Mouse (Mus musculus) left cerebral cortex, adult 11 months (tissue): ENCODE data around the gene Zgrf1.
A peak's percentile ranks its signal among the peaks of the same experiment; 100 is the strongest.

Source experiments
- DNase-seq: peaks from one replicate; pipeline ENCODE4 v3.0.0; 2022; ENCODE audit warnings: low spot score

Gene Zgrf1

DNA sequence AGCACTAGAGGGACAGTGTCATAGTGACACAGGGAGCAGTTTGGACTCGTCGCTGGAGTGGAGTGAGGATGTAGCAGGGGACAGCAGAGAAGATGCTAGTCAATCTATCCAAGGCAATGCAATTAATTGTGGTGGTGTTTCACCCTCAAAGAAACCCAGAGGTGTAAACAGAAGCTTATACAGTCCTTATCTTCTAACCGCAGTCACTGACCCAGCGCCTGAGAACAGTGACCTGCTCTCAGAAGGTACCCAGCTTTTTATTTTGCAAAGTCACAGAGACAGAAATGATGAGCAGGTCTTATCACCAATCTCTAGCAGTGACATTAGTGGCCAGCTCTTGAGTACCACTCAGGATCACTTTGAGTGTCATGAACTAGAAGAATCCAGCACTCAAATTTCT, 9.7 kb downstream of the Zgrf1 start:
- no peak for DNase-seq

- DNase-seq, result no peak
Measured at GRCm38 (mm10) chr3:127565129-127565528, 11.8 kb downstream of the Zgrf1 start.

GRCm38 (mm10) chr3:127572557-127572956, 19.3 kb downstream of the Zgrf1 start:
- DNase-seq, result peak; percentile 46

DNA sequence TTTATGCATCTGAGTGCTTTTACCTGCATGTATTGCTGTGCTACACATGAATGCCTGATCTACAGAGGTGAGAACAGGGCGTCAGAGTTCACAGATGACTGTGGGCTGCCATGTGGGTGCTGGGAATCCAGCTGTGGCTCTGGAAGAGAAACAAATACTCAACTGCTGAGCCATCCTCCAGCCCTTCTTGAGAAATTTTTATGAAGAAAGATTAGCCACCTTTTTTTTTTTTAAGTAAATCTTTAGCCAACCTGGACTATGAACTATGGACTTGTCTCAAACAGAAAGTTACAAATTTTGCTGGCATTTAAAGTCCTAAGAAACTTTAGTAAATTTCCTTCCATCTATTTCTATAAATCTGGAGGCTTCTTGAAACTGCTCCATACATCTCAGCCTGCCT, 43.8 kb downstream of the Zgrf1 start:
- DNase-seq, result no peak

DNA sequence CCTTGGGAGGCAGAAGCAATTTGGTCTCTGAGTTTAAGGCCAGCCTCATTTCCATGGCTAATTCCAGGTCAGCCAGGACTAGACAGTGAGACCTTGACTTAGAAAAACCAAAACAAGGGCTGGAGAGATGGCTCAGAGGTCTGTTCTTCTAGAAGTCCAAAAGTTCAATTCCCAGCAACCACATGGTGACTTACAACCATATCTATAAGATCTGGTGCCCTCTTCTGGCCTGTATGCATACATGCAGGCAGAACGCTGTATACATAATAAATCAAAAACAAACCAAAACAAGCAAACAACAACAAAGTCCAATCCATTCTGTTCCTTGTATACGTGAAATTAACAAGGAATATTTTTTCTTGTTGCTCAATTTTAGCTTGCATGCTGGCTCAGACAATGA, 54.8 kb downstream of the Zgrf1 start:
- no peak for DNase-seq

- DNase-seq, result no peak
Measured at GRCm38 (mm10) chr3:127625296-127625695, 72.0 kb downstream of the Zgrf1 start.

- DNase-seq, result no peak
Measured at GRCm38 (mm10) chr3:127625701-127626399, 72.6 kb downstream of the Zgrf1 start.

- DNase-seq, result no peak
Measured at GRCm38 (mm10) chr3:127626524-127626923, 73.2 kb downstream of the Zgrf1 start.

DNA sequence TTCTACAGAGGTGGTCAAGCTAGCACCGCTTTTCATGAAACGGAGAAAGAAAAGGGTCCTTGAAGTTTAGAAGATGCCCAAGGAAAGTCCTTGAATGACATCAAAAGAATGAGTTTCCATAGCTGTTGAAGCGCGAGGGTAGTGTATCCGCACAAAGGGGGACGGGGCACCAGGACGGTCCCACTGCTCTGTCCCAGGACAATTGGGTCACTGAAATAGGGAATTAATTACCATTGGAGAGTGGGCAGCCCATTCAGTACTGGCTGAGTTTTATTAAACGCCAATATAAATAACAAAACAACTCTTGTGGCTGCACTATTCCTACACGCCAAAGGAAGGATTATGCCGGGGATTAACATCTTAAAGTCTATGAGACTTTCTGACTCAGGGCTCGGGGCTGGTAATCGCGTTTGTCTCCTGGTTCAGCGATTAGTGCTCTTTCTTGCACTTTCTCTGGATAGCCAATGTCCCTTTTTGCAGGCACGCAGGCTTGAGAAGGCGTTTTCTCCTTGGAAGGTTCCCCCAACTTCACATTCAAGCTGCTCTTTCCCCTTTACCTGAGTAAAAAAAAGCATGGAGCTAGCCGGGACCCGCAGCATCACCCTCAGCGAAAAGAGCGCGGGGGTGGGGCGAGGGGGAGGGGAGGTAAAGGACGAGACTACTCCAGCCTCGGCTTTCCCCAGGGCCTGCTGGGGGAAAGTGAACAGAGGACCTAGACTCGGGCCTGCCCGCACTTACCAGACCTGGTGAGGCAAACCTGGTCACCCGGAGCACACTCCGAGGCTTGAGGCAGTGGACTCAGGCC, 74.1 kb downstream of the Zgrf1 start:
- no peak for DNase-seq

DNA sequence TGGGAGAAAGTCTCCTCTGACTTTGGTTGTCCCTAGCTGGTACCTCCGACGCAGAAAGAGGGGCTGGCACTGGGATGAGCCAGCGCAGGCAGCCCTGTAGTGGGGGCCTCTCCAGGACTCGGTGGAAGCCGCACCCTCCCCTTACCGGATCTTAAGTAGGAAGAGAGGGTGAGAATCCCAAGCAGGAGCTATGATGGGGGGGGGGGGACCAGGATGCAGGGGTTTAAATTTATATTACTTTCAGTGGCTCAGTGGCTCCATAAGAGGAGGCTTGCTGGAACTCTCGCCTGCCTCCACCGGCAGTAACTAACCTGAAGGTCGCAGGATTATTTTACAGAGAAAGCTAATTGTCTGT, 74.6 kb downstream of the Zgrf1 start:
- no peak for DNase-seq

- no peak for DNase-seq
Measured at GRCm38 (mm10) chr3:127628311-127629184, 75.3 kb downstream of the Zgrf1 start.

DNA sequence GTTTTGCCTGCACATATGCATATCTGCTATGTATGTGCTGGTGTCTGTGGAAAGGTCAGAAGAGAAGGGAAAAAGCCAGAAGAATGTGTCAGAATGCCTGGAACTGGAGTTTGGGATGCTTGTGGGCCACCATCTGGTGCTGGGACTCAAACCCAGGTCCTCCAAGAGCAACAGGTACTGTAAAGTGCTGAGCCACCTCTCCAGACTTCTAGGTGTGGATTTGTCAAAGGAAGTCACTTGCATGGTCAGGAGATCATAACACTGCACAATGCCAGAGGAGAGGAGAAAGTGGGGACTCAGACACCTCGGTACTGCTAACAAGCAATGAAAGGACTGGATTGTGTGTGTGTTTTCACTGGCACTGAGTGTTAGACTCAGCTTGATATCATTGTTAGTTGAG, 76.9 kb downstream of the Zgrf1 start:
- DNase-seq, result no peak

GRCm38 (mm10) chr3:127630735-127631372, 77.6 kb downstream of the Zgrf1 start:
- DNase-seq, result no peak

GRCm38 (mm10) chr3:127631582-127631981, 78.3 kb downstream of the Zgrf1 start:
- no peak for DNase-seq

DNA sequence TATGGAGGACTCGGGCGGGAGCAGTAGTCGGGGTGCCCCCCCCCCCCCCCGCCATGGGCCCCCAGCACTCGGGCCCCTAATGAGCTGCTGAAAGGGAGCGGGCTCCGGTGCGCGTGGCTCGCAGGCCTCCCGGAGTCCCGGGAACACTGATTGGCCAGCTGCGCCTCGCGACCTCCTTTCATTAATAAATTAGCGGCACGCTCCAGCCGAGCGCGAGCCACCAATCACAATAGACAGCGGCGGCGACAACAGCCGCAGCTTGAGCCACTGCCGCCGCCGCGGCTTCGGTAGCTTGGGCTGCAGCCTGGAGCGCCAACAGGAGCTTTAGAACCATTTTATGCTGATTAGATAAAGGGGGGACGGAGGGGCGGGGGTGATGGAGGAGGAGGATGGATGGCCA, 79.2 kb downstream of the Zgrf1 start:
- DNase-seq, result no peak

GRCm38 (mm10) chr3:127633080-127634032, 80.1 kb downstream of the Zgrf1 start, which contains the start of gene Neurog2:
Gene Neurog2, plus strand, starts transcription at chr3:127633135.
- no peak for DNase-seq

GRCm38 (mm10) chr3:127634101-127634983, 81.1 kb downstream of the Zgrf1 start:
- peak; percentile 38 for DNase-seq

- DNase-seq, result no peak
Measured at GRCm38 (mm10) chr3:127634984-127635349, 81.7 kb downstream of the Zgrf1 start.

- DNase-seq, result no peak
Measured at GRCm38 (mm10) chr3:127639875-127640761, 86.8 kb downstream of the Zgrf1 start.
